Mouse (Mus musculus): Measurements from ENCODE around the gene Unc5b. TPM values are rescaled to one million over a fixed set of nuclear protein-coding genes. Genes with fewer than 3 reads are reported as not detected.

The Unc5b gene
- total RNA-seq, 2 experiments from 2014 or later: 0.07 TPM; not detected in 1

DNA sequence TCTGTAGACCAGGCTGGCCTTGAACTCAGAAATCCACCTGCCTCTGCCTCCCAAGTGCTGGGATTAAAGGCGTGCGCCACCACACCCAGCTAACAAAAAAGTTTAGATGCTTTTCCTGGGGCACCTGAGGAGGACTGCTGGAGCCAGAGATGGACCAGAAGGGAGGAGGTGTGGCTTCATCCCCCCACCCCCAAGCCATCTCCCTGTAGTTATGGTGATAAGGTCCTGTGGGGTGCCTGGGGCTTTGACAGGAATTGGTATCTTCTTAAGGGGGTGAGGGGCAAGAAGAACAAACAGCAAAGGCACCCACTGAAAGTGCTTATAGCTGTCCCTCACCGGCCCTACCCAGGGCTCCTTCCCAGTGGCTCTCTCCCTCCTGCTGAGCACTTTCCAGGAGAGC lies 104.5 kb downstream of the Unc5b start:
- ATAC-seq (ENCODE audit: poor library complexity, severe bottlenecking): no peak

DNA sequence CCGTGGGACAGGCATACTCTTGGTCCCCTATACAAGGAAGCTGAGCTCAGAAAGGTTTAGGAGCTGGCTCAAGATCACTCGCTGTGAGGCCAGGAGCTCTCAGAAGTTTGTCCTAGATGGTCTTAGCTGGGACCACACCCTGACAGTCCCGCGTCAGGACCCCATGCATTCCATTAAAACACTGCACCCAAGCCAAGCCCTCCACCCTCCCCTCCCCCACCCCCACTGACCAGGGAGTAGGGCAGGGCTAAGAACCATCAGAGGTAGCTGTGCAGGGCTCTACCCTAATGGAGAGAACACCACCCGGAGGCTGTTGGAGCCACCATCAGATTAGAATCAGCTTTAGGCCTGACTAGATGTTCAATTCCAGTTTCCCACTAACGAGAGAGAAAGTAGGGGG lies 106.9 kb downstream of the Unc5b start:
- ATAC-seq (ENCODE audit: poor library complexity, severe bottlenecking): no peak

DNA sequence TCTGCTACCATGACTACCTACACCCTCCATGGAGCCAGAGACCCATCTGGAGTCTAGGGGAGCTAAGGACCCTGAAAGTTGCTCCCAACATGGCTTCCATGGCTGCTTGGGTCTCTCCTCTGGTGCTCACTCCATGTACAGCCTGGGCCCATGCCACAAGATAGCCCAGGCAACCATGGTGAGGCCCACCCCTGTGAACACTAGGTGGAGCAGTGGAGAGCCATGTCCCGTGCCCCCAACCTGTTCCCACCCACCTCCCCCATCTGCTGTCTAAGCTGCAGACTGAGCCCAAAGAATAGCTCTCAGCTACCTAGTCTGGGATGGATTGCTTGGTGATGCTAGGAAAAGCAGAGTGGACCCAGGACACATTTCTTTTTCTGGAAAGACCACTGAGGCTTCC lies 108.0 kb downstream of the Unc5b start:
- ATAC-seq (ENCODE audit: poor library complexity, severe bottlenecking): no peak

DNA sequence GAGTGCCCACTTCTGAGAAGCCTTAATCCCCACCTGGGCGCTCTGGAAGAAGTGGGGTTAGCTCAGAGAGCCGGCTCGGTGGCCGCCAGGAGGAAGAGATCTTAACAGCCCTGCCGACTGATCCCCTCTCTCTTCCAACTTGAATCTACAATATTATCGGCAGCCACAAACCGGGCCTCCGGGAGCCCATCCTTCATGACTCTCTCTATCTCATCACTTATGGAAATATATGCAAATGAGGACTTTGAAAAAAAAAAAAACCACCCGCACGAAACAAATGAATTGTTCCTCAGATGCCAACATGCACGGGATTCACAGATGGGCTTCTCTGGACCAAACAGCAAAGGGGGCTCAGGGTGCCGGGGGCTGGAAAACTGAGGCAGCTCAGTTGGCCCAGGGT lies 109.7 kb downstream of the Unc5b start:
- ATAC-seq (ENCODE audit: poor library complexity, severe bottlenecking): no peak

DNA sequence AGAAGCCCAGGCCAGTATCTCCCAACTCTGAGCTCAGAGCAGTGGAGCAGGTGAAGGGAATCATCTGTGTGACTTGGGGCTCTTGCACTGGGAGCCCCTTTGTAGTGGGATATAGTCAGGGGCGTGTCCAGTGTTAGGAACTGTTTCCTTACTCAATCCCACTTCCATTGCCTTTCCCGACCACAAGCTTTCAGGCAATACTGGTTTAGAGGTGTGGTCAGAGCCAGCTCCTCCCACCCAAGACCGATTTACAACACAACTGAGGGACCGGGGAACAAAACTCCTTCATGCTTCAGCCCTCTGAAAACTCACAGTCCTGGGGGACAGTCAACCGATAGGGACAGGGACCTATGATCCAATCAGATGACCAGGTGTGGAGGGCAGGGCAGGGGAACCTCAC lies 110.9 kb downstream of the Unc5b start:
- ATAC-seq (ENCODE audit: poor library complexity, severe bottlenecking): no peak

DNA sequence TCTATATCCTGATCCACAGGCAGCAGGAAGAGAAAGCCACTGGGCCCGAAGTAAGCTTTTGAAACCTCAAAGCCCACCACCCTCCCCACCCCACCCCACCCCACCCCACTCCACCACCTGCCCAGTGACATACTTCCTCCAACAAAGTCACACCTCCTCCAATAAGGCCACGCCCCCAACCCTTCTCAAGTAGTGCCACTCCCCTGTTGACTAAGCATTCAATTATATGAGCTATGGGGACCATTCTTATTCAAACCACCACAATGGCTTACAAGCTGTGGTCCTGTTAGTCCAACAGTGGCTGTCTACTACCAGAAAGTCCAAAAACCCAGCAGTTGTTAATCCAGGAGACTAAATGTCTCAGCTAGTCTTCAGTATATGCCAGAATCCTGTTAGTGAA lies 112.9 kb downstream of the Unc5b start:
- no peak for ATAC-seq (ENCODE audit: poor library complexity, severe bottlenecking)

DNA sequence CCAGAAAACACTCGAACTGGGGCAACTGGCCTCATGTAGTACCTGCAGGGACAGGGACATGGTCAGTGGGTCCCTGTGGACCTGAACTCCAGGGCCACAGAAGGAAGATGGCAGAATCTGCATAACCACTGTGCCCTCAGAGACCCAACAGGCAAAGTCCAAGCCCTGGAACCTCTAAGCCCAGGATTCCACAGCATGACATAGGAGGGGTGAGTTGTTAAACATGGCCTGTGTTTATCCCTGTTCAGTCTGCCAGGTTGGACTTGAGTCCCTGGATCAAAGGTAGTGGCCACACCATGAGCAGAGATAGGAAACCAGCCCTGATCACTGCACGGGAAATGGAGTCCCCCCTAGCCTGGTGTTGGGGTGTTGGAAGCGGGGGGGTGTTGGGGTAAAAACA lies 114.9 kb downstream of the Unc5b start:
- no peak for ATAC-seq (ENCODE audit: poor library complexity, severe bottlenecking)

Other genes starting within 250 kb of the Unc5b start
- gene Cdh23, start 135.1 kb downstream of the Unc5b start, total RNA-seq (2015): 0.16 and 0.36 TPM in 2 replicates
- 0.29 and 0.77 TPM in 2 replicates for gene Cdh23, start 135.1 kb downstream of the Unc5b start, total RNA-seq (2017)
- gene Slc29a3, start 78.8 kb downstream of the Unc5b start, total RNA-seq (2015): 74.1 and 81.6 TPM in 2 replicates
- 25.5 and 32.2 TPM in 2 replicates for gene Slc29a3, start 78.8 kb downstream of the Unc5b start, total RNA-seq (2017)

Data from megakaryocyte, adult 5-6 weeks (primary cell).